Mouse (Mus musculus) right cerebral cortex, postnatal 36 days (tissue): ENCODE results near the gene Gng8.

Experiments
- DNase-seq, 2 experiments: peaks; one replicate each; pipeline ENCODE4 v3.0.0; 2022; ENCODE audit warnings: low spot score in 2 of 2, mixed read lengths in 1 of 2

Gng8 gene

GRCm38 (mm10) chr7:16891641-16892351 lies at the start of gene Gng8:
Gene Gng8 (plus strand): TSS chr7:16891786.
- DNase-seq: peak; percentile 72 to 75

GRCm38 (mm10) chr7:16842645-16843063 lies 48.9 kb upstream of the Gng8 start, which contains the start of gene Prkd2:
Gene Prkd2 (plus strand): TSS chr7:16842902.
- peak; percentile 82 to 86 for DNase-seq

GRCm38 (mm10) chr7:16843441-16844171 lies 48.0 kb upstream of the Gng8 start:
- no peak for DNase-seq

- DNase-seq: no peak
These were observed 46.9 kb upstream of the Gng8 start for GRCm38 (mm10) chr7:16844696-16845071.

GRCm38 (mm10) chr7:16845072-16845819 lies 46.3 kb upstream of the Gng8 start:
- DNase-seq: no peak

GRCm38 (mm10) chr7:16845820-16846167 lies 45.8 kb upstream of the Gng8 start:
- no peak for DNase-seq

GRCm38 (mm10) chr7:16846775-16847174 lies 44.8 kb upstream of the Gng8 start:
- no peak for DNase-seq

- DNase-seq: no peak
These were observed 44.1 kb upstream of the Gng8 start for GRCm38 (mm10) chr7:16847507-16847906.

GRCm38 (mm10) chr7:16848579-16848978 lies 43.0 kb upstream of the Gng8 start:
- DNase-seq: peak; percentile 66 to 75

- DNase-seq: no peak
These were observed 40.0 kb upstream of the Gng8 start for GRCm38 (mm10) chr7:16851636-16852035.

- DNase-seq: no peak
These were observed 38.2 kb upstream of the Gng8 start for GRCm38 (mm10) chr7:16853302-16853831.

GRCm38 (mm10) chr7:16858336-16858735 lies 33.2 kb upstream of the Gng8 start:
- no peak for DNase-seq

- DNase-seq: no peak
These were observed 31.5 kb upstream of the Gng8 start for GRCm38 (mm10) chr7:16859902-16860651.

- DNase-seq: no peak
These were observed 24.1 kb upstream of the Gng8 start for GRCm38 (mm10) chr7:16867488-16867887.

- DNase-seq: peak; percentile 92 to 97
These were observed 22.1 kb upstream of the Gng8 start for GRCm38 (mm10) chr7:16869497-16869896.

- DNase-seq: no peak
These were observed 20.0 kb upstream of the Gng8 start for GRCm38 (mm10) chr7:16871600-16871999.

GRCm38 (mm10) chr7:16872478-16872877 lies 19.1 kb upstream of the Gng8 start:
- no peak for DNase-seq

- no peak for DNase-seq
These were observed 18.2 kb upstream of the Gng8 start for GRCm38 (mm10) chr7:16873392-16873791.

- peak in 1 of 2 experiments; percentile 74 for DNase-seq
These were observed 17.4 kb upstream of the Gng8 start for GRCm38 (mm10) chr7:16874190-16874589.

- DNase-seq: peak; percentile 100
These were observed 16.8 kb upstream of the Gng8 start for GRCm38 (mm10) chr7:16874756-16875309.

GRCm38 (mm10) chr7:16875310-16875325 lies 16.5 kb upstream of the Gng8 start, which contains the start of gene Dact3:
Gene Dact3 (plus strand): TSS chr7:16875317.
- no peak for DNase-seq

- DNase-seq: no peak
These were observed 16.3 kb upstream of the Gng8 start for GRCm38 (mm10) chr7:16875326-16875725.
